8 mouse cellular contexts compared by ENCODE assay signal in genomic region chr15:103182166-103182790, GRCm38 (mm10). TPM values are rescaled to one million over a fixed set of nuclear protein-coding genes. Genes with fewer than 3 reads are reported as not detected.
A peak's percentile ranks its signal among the peaks of the same experiment; 100 is the strongest.
DNase-seq lines count a peak whose midpoint lies in the region; ATAC-seq and TF ChIP-seq lines count a peak whose summit lies in the region.

No protein-coding gene starts in this region.

- peaks cover 35% of the 10 kb centered on the region for H3K27me3 ChIP-seq in hindbrain, embryonic 15.5 days

- peak overlapping the region; percentile 55 for H3K4me2 ChIP-seq in hindbrain, embryonic 15.5 days

- peak overlapping the region; percentile 87 for H3K4me3 ChIP-seq in gastrocnemius, adult 2 months
- no peak overlapping the region for H3K4me3 ChIP-seq in hindbrain, embryonic 15.5 days

- WGBS in hindbrain, embryonic 15.5 days, result 3% methylated on average over 43 of the region's 48 CpGs

- H3K36me3 ChIP-seq in hindbrain, embryonic 15.5 days, result no peaks in the 10 kb centered on the region

- H3K27ac ChIP-seq in gastrocnemius, adult 2 months, result peak overlapping the region; percentile 64
- H3K27ac ChIP-seq in hindbrain, embryonic 15.5 days (replicated peaks), result no peak overlapping the region

- no peaks in the 10 kb centered on the region for H3K9me3 ChIP-seq in hindbrain, embryonic 15.5 days

- peak; percentile 7; the same call in 1 of the 2 replicates for ATAC-seq in hindbrain, embryonic 15.5 days (ENCODE audit: low FRiP score, low read depth)
- peak; percentile 80 for ATAC-seq in megakaryocyte progenitor cell, adult 5-6 weeks (replicated peaks; ENCODE audit: poor library complexity)

- TF ChIP-seq CTCF in gastrocnemius, adult 2 months (IDR thresholded peaks at IDR 0.05), result no peak

- intact Hi-C loops in gastrocnemius, adult 2 months (cut with DNase I), result loop anchor here (2.0 kb wide), 1 partner anchor 125 kb away; no protein-coding TSS in a partner anchor
- intact Hi-C loops in left cerebral cortex, postnatal 14 days (cut with DNase I), result loop anchor here (2.0 to 5.0 kb wide), 2 partner anchors 125 to 485 kb away; no protein-coding TSS in a partner anchor

- peak; percentile 91 for DNase-seq in ZHBTc4 (ENCODE audit: low read depth, low spot score)
- DNase-seq in cerebellum, postnatal 36 days, result peak; percentile 75 to 82
- peak; percentile 92 for DNase-seq in gastrocnemius, adult 2 months
- peak; percentile 77 to 81 for DNase-seq in left cerebral cortex, postnatal 14 days (ENCODE audit: low spot score in 2 of 2)
- DNase-seq in right cerebral cortex, postnatal 36 days (ENCODE audit: low spot score in 2 of 2), result peak; percentile 44 to 61
- peak; percentile 74 for DNase-seq in yolk sac, embryonic 10.5 days (ENCODE audit: low spot score)

- peaks cover 21% of the 10 kb centered on the region for H3K4me1 ChIP-seq in hindbrain, embryonic 15.5 days (replicated peaks)

- no peak overlapping the region for H3K9ac ChIP-seq in hindbrain, embryonic 15.5 days

RNA-seq across cellular contexts. Expression of gene Smug1, which starts 15.4 kb away (rescaled TPM):
- 10 to 100 TPM; 10.8 to 12.7 TPM for total RNA-seq in gastrocnemius, adult 2 months (2021)
- polyA plus RNA-seq in hindbrain, embryonic 15.5 days (2015; fragmentation: Nextera tagmentation; extraction: Ambion mirVana), result 26.9 and 31.1 TPM in 2 replicates
- 10 to 100 TPM; 16.2 to 17.4 TPM for total RNA-seq in left cerebral cortex, postnatal 14 days (2021)
- 2.1 and 4.5 TPM in 2 replicates for total RNA-seq in megakaryocyte progenitor cell, adult 5-6 weeks (2015)
- 3.8 and 4.2 TPM in 2 replicates for total RNA-seq in megakaryocyte progenitor cell, adult 5-6 weeks (2017)

RNA-seq across cellular contexts. Expression of gene Cbx5, which starts 57.3 kb away (rescaled TPM):
- total RNA-seq in gastrocnemius, adult 2 months (2021), result 10 to 100 TPM; 24.4 to 36.6 TPM
- 127 and 137 TPM in 2 replicates for polyA plus RNA-seq in hindbrain, embryonic 15.5 days (2015; fragmentation: Nextera tagmentation; extraction: Ambion mirVana)
- total RNA-seq in left cerebral cortex, postnatal 14 days (2021), result 100 to 1,000 TPM; 152 to 162 TPM
- 112 and 119 TPM in 2 replicates for total RNA-seq in megakaryocyte progenitor cell, adult 5-6 weeks (2015)
- total RNA-seq in megakaryocyte progenitor cell, adult 5-6 weeks (2017), result 194 and 261 TPM in 2 replicates

RNA-seq across cellular contexts. Expression of gene Hnrnpa1, which starts 58.0 kb away (rescaled TPM):
- 10 to 100 TPM; 93.9 to 98.7 TPM for total RNA-seq in gastrocnemius, adult 2 months (2021)
- polyA plus RNA-seq in hindbrain, embryonic 15.5 days (2015; fragmentation: Nextera tagmentation; extraction: Ambion mirVana), result 629 and 665 TPM in 2 replicates
- total RNA-seq in left cerebral cortex, postnatal 14 days (2021), result 100 to 1,000 TPM; 236 to 247 TPM
- total RNA-seq in megakaryocyte progenitor cell, adult 5-6 weeks (2015), result 700 and 701 TPM in 2 replicates
- 1,324 and 1,596 TPM in 2 replicates for total RNA-seq in megakaryocyte progenitor cell, adult 5-6 weeks (2017)
